Mouse (Mus musculus) lung, postnatal 0 days (tissue): ENCODE measurements at regions not wholly inside any gene's neighbourhood (a gene's known extent, or its start where the extent isn't known, plus 50 kb on each side); places are given as distances from the start of the nearest gene placed in this dataset.

Experiments used
- ATAC-seq: fragments of 200-750 bp; cut with Nextera tagmentation; 2 replicates; pipeline ENCODE4 v1.8.0; 2017; ENCODE audit warnings: moderate library complexity
- DNase-seq: peaks from one replicate; pipeline ENCODE4 v3.0.0-alpha.2; 2016; ENCODE audit warnings: low spot score
- H3K27ac ChIP-seq: fragments of 300-500 bp; sonication (generic); 2 replicates; pipeline ENCODE4 v1.5.1; 2014; ENCODE audit warnings: antibody characterized with exemption, mild to moderate bottlenecking, low read length, mixed read lengths
- H3K27me3 ChIP-seq: fragments of 300-500 bp; sonication (generic); replicated peaks from 2 replicates; pipeline ENCODE4 v1.6.1; 2014; ENCODE audit warnings: low read length, mixed read lengths; ENCODE audit not compliant: insufficient read depth
- H3K36me3 ChIP-seq: fragments of 300-500 bp; sonication (generic); 2 replicates; pipeline ENCODE4 v1.6.1; 2014; ENCODE audit warnings: low read length, mixed read lengths; ENCODE audit not compliant: insufficient read depth
- H3K4me1 ChIP-seq: fragments of 300-500 bp; sonication (generic); 2 replicates; pipeline ENCODE4 v1.6.1; 2014; ENCODE audit warnings: antibody characterized with exemption, low read depth, low read length, mixed read lengths; ENCODE audit not compliant: insufficient read depth
- H3K4me2 ChIP-seq: fragments of 300-500 bp; sonication (generic); replicated peaks from 2 replicates; pipeline ENCODE4 v1.6.1; 2014; ENCODE audit warnings: low read depth, mild to moderate bottlenecking, low read length, moderate library complexity, mixed read lengths
- H3K4me3 ChIP-seq: fragments of 300-500 bp; sonication (generic); 2 replicates; pipeline ENCODE4 v1.5.1; 2014; ENCODE audit warnings: low read depth, low read length
- H3K9ac ChIP-seq: fragments of 300-500 bp; sonication (generic); replicated peaks from 2 replicates; pipeline ENCODE4 v1.6.1; 2014; ENCODE audit warnings: low read depth, mild to moderate bottlenecking
- H3K9me3 ChIP-seq: fragments of 300-500 bp; sonication (generic); 2 replicates; pipeline ENCODE4 v1.6.1; 2016; ENCODE audit warnings: low read length, mixed read lengths
- CTCF ChIP-seq: IDR thresholded peaks from 2 replicates; pipeline ENCODE4 v1.5.1; 2016; ENCODE audit warnings: antibody characterized with exemption, mild to moderate bottlenecking
- EP300 ChIP-seq: IDR thresholded peaks from 2 replicates; pipeline ENCODE4 v1.6.1; 2016; ENCODE audit warnings: antibody characterized with exemption, mild to moderate bottlenecking, control low read depth
- WGBS: fragments of 180-500 bp; shearing (Covaris S2); extraction: QIAGEN DNeasy Blood & Tissue Kit; methylation state at CpG from one replicate; pipeline ENCODE4 v1.1.7; 2014; 5-methylcytosine and 5-hydroxymethylcytosine counted together

GRCm38 (mm10) chr13:24527812-24528531, 54.0 kb upstream of the Ripor2 start:
- DNase-seq (no peak), ATAC-seq (no peak)
- TF ChIP-seq CTCF = peak; percentile 60
- TF ChIP-seq EP300 = no peak
- no peaks in the 10 kb centered on the region for H3K9me3 ChIP-seq
- no peak overlapping the region for H3K9ac ChIP-seq
- H3K27ac ChIP-seq = no peak overlapping the region
- H3K27me3 ChIP-seq = no peaks in the 10 kb centered on the region
- no peak overlapping the region for H3K4me2 ChIP-seq
- H3K4me1 ChIP-seq = no peaks in the 10 kb centered on the region
- H3K4me3 ChIP-seq = no peak overlapping the region
- WGBS = 52% methylated on average over 5 of the region's 5 CpGs
- no peaks in the 10 kb centered on the region for H3K36me3 ChIP-seq
